Mouse (Mus musculus): ENCODE data around the gene Stat4. TPM values are rescaled to one million over a fixed set of nuclear protein-coding genes. Genes with fewer than 3 reads are reported as not detected.

Stat4 gene
- polyA plus RNA-seq, 1 experiment from 2014 or later, result 1.5 TPM

- Histone ChIP-seq H3K4me1 (0 out of 2 replicates have a peak, but pooled peaks cover 4% of the 10 kb centered on the region), H3K36me3 (no peaks in the 10 kb centered on the region), H3K4me2 (replicated peaks) (no peak overlapping the region), H3K9ac (no peak overlapping the region), H3K27me3 (no peaks in the 10 kb centered on the region), H3K27ac (no peak overlapping the region), H3K4me3 (no peak overlapping the region), H3K9me3 (no peaks in the 10 kb centered on the region)
- 60% methylated on average over 5 of the region's 5 CpGs for WGBS
- no peak for ATAC-seq (ENCODE audit: insufficient number of reproducible peaks, insufficient read depth, low FRiP score, low TSS enrichment)
Measured at GRCm38 (mm10) chr1:51998542-51998941, 11.6 kb downstream of the Stat4 start.

- Histone ChIP-seq H3K27ac (no peak overlapping the region), H3K4me1 (0 out of 2 replicates have a peak, but pooled peaks cover 6% of the 10 kb centered on the region), H3K9me3 (no peaks in the 10 kb centered on the region), H3K9ac (no peak overlapping the region), H3K4me3 (no peak overlapping the region), H3K27me3 (no peaks in the 10 kb centered on the region), H3K36me3 (no peaks in the 10 kb centered on the region), H3K4me2 (replicated peaks) (no peak overlapping the region)
- no peak for ATAC-seq (ENCODE audit: insufficient number of reproducible peaks, insufficient read depth, low FRiP score, low TSS enrichment)
- 30% methylated on average over 8 of the region's 8 CpGs for WGBS
Measured at GRCm38 (mm10) chr1:52004096-52004495, 17.1 kb downstream of the Stat4 start.

- H3K36me3 ChIP-seq, result no peaks in the 10 kb centered on the region
Measured at GRCm38 (mm10) chr1:52008443-52008842, 21.5 kb downstream of the Stat4 start.

GRCm38 (mm10) chr1:52008947-52009346, 22.0 kb downstream of the Stat4 start:
- ATAC-seq (ENCODE audit: insufficient number of reproducible peaks, insufficient read depth, low FRiP score, low TSS enrichment), result no peak
- Histone ChIP-seq H3K27me3 (no peaks in the 10 kb centered on the region), H3K27ac (no peak overlapping the region), H3K9ac (no peak overlapping the region), H3K4me2 (replicated peaks) (peak overlapping the region; percentile 46), H3K36me3 (no peaks in the 10 kb centered on the region), H3K9me3 (no peaks in the 10 kb centered on the region), H3K4me3 (peak overlapping the region; percentile 26), H3K4me1 (0 out of 2 replicates have a peak, but pooled peaks cover 6% of the 10 kb centered on the region)
- 1% methylated on average over 12 of the region's 12 CpGs for WGBS

More at GRCm38 (mm10) chr1:52008443-52008842, 21.5 kb downstream of the Stat4 start:
- Histone ChIP-seq H3K4me2 (replicated peaks) (peak overlapping the region; percentile 46), H3K27me3 (no peaks in the 10 kb centered on the region), H3K4me1 (0 out of 2 replicates have a peak, but pooled peaks cover 6% of the 10 kb centered on the region), H3K4me3 (peak overlapping the region; percentile 26), H3K9ac (no peak overlapping the region), H3K9me3 (no peaks in the 10 kb centered on the region), H3K27ac (no peak overlapping the region)
- ATAC-seq (ENCODE audit: insufficient number of reproducible peaks, insufficient read depth, low FRiP score, low TSS enrichment), result no peak
- 5% methylated on average over 11 of the region's 11 CpGs for WGBS

- no peak overlapping the region for H3K4me2 ChIP-seq (replicated peaks)
- H3K4me3 ChIP-seq, result no peak overlapping the region
- no peaks in the 10 kb centered on the region for H3K27me3 ChIP-seq
- H3K4me1 ChIP-seq, result 0 out of 2 replicates have a peak, but pooled peaks cover 6% of the 10 kb centered on the region
- no peaks in the 10 kb centered on the region for H3K36me3 ChIP-seq
- WGBS, result 92% methylated on average over 5 of the region's 5 CpGs
- ATAC-seq (ENCODE audit: insufficient number of reproducible peaks, insufficient read depth, low FRiP score, low TSS enrichment), result no peak
- no peaks in the 10 kb centered on the region for H3K9me3 ChIP-seq
- H3K27ac ChIP-seq, result no peak overlapping the region
- H3K9ac ChIP-seq, result no peak overlapping the region
Measured at GRCm38 (mm10) chr1:52010741-52011140, 23.8 kb downstream of the Stat4 start.

- no peak overlapping the region for H3K4me3 ChIP-seq
- H3K9ac ChIP-seq, result no peak overlapping the region
- 76% methylated on average over 3 of the region's 3 CpGs for WGBS
- H3K4me1 ChIP-seq, result 0 out of 2 replicates have a peak, but pooled peaks cover 6% of the 10 kb centered on the region
- no peak overlapping the region for H3K27ac ChIP-seq
- no peak for ATAC-seq (ENCODE audit: insufficient number of reproducible peaks, insufficient read depth, low FRiP score, low TSS enrichment)
- H3K4me2 ChIP-seq (replicated peaks), result no peak overlapping the region
- no peaks in the 10 kb centered on the region for H3K27me3 ChIP-seq
- no peaks in the 10 kb centered on the region for H3K36me3 ChIP-seq
- H3K9me3 ChIP-seq, result no peaks in the 10 kb centered on the region
Measured at GRCm38 (mm10) chr1:52011227-52011626, 24.3 kb downstream of the Stat4 start.

- Histone ChIP-seq H3K9ac (no peak overlapping the region), H3K9me3 (no peaks in the 10 kb centered on the region), H3K4me2 (replicated peaks) (no peak overlapping the region), H3K36me3 (no peaks in the 10 kb centered on the region), H3K4me1 (0 out of 2 replicates have a peak, but pooled peaks cover 6% of the 10 kb centered on the region), H3K27me3 (no peaks in the 10 kb centered on the region), H3K27ac (no peak overlapping the region), H3K4me3 (no peak overlapping the region)
- no peak for ATAC-seq (ENCODE audit: insufficient number of reproducible peaks, insufficient read depth, low FRiP score, low TSS enrichment)
Measured at GRCm38 (mm10) chr1:52012231-52012630, 25.3 kb downstream of the Stat4 start.

- Histone ChIP-seq H3K36me3 (no peaks in the 10 kb centered on the region), H3K27ac (no peak overlapping the region), H3K4me1 (0 out of 2 replicates have a peak, but pooled peaks cover 6% of the 10 kb centered on the region), H3K4me3 (no peak overlapping the region), H3K4me2 (replicated peaks) (no peak overlapping the region), H3K9me3 (no peaks in the 10 kb centered on the region), H3K9ac (no peak overlapping the region), H3K27me3 (no peaks in the 10 kb centered on the region)
- no peak for ATAC-seq (ENCODE audit: insufficient number of reproducible peaks, insufficient read depth, low FRiP score, low TSS enrichment)
- WGBS, result 82% methylated on average over 7 of the region's 7 CpGs
Measured at GRCm38 (mm10) chr1:52012757-52013156, 25.8 kb downstream of the Stat4 start.

GRCm38 (mm10) chr1:52019621-52020020, 32.7 kb downstream of the Stat4 start:
- Histone ChIP-seq H3K36me3 (no peaks in the 10 kb centered on the region), H3K9me3 (no peaks in the 10 kb centered on the region), H3K27ac (no peak overlapping the region), H3K4me3 (no peak overlapping the region), H3K4me2 (replicated peaks) (no peak overlapping the region), H3K27me3 (no peaks in the 10 kb centered on the region), H3K9ac (no peak overlapping the region), H3K4me1 (no peaks in the 10 kb centered on the region)
- 68% methylated on average over 4 of the region's 4 CpGs for WGBS
- ATAC-seq (ENCODE audit: insufficient number of reproducible peaks, insufficient read depth, low FRiP score, low TSS enrichment), result no peak

- WGBS, result 89% methylated on average over 4 of the region's 4 CpGs
Measured at GRCm38 (mm10) chr1:52021936-52022725, 35.2 kb downstream of the Stat4 start.

GRCm38 (mm10) chr1:52028686-52029085, 41.7 kb downstream of the Stat4 start:
- Histone ChIP-seq H3K4me3 (no peak overlapping the region), H3K27me3 (no peaks in the 10 kb centered on the region), H3K4me2 (replicated peaks) (no peak overlapping the region), H3K4me1 (no peaks in the 10 kb centered on the region), H3K9ac (no peak overlapping the region), H3K27ac (no peak overlapping the region), H3K36me3 (no peaks in the 10 kb centered on the region), H3K9me3 (no peaks in the 10 kb centered on the region)
- 90% methylated on average over 5 of the region's 5 CpGs for WGBS
- ATAC-seq (ENCODE audit: insufficient number of reproducible peaks, insufficient read depth, low FRiP score, low TSS enrichment), result no peak

More at GRCm38 (mm10) chr1:52021936-52022725, 35.2 kb downstream of the Stat4 start:
- Histone ChIP-seq H3K27me3 (no peaks in the 10 kb centered on the region), H3K36me3 (no peaks in the 10 kb centered on the region), H3K9me3 (no peaks in the 10 kb centered on the region), H3K27ac (no peak overlapping the region), H3K4me1 (no peaks in the 10 kb centered on the region), H3K4me2 (replicated peaks) (no peak overlapping the region), H3K4me3 (no peak overlapping the region), H3K9ac (no peak overlapping the region)
- ATAC-seq (ENCODE audit: insufficient number of reproducible peaks, insufficient read depth, low FRiP score, low TSS enrichment), result no peak
